Mouse (Mus musculus) megakaryocyte, embryonic 14.5 days (primary cell): ENCODE data around the gene Kcne4. TPM values are rescaled to one million over a fixed set of nuclear protein-coding genes. Genes with fewer than 3 reads are reported as not detected.

Source experiments
- H3K27me3 ChIP-seq: replicated peaks from 2 replicates; pipeline ENCODE3; 2012; ENCODE audit warnings: inconsistent platforms
- H3K36me3 ChIP-seq: replicated peaks from 2 replicates; pipeline ENCODE3; 2012; ENCODE audit warnings: low read length, inconsistent platforms, mixed read lengths
- H3K4me1 ChIP-seq: 2 replicates; pipeline ENCODE4 v1.6.1; 2012; ENCODE audit warnings: inconsistent platforms
- H3K4me3 ChIP-seq: replicated peaks from 2 replicates; pipeline ENCODE3; 2012; ENCODE audit warnings: moderate library complexity, mild to moderate bottlenecking, inconsistent platforms
- H3K9me3 ChIP-seq: 2 replicates; pipeline ENCODE4 v1.6.1; 2012; ENCODE audit warnings: inconsistent platforms
- FLI1 ChIP-seq: IDR thresholded peaks from 2 replicates; pipeline ENCODE4 v1.6.1; 2012; ENCODE audit warnings: low read length, inconsistent platforms, mixed read lengths
- GATA1 ChIP-seq: IDR thresholded peaks from 3 replicates; pipeline ENCODE4 v1.6.1; 2012; ENCODE audit warnings: mixed read lengths, low read length, inconsistent platforms, borderline replicate concordance
- polyA plus RNA-seq: library from polyadenylated mRNA; stranded (reverse); fragments of >175 nt; gene quantifications from 2 replicates; pipeline ENCODE4 v1.2.3, GENCODE M21; 2012; ENCODE audit warnings: low replicate concordance; ENCODE audit not compliant: insufficient read depth

The Kcne4 gene
- polyA plus RNA-seq, 1 experiment = not detected

- H3K27me3 ChIP-seq = no peaks in the 10 kb centered on the region
- H3K4me3 ChIP-seq = no peak overlapping the region
- TF ChIP-seq GATA1 = no peak
- no peak for TF ChIP-seq FLI1
Measured at GRCm38 (mm10) chr1:78819592-78819991, 3.0 kb downstream of the Kcne4 start.

GRCm38 (mm10) chr1:78820176-78820575 lies 3.6 kb downstream of the Kcne4 start:
- TF ChIP-seq FLI1 (no peak), GATA1 (no peak)
- H3K36me3 ChIP-seq = no peaks in the 10 kb centered on the region

More at GRCm38 (mm10) chr1:78819592-78819991, 3.0 kb downstream of the Kcne4 start:
- peaks cover 24% of the 10 kb centered on the region for H3K9me3 ChIP-seq
- H3K36me3 ChIP-seq = no peaks in the 10 kb centered on the region
- H3K4me1 ChIP-seq = no peaks in the 10 kb centered on the region

DNA sequence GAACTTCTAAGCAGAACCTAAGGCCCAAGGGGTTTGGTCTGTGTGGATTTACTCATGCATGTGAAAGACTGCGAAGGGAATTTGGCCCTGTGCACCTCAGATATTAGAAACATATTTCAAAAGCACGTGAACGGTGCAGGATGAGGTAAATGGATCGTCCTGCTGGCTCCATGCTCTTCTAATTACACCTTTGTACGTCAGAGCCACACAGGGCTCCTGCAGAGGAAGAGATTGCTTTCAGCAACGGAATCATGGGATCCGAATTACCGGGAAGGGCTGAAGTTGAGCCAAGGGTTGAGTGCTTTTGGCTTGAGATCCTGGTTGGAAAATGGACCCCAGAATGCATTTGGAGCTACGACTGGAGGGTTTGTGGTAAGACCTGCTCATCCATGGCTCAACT lies 4.6 kb downstream of the Kcne4 start:
- H3K4me3 ChIP-seq = no peak overlapping the region
- H3K27me3 ChIP-seq = no peaks in the 10 kb centered on the region
- H3K9me3 ChIP-seq = peaks cover 24% of the 10 kb centered on the region
- no peaks in the 10 kb centered on the region for H3K36me3 ChIP-seq
- TF ChIP-seq GATA1 (no peak), FLI1 (no peak)
- no peaks in the 10 kb centered on the region for H3K4me1 ChIP-seq

More at GRCm38 (mm10) chr1:78820176-78820575, 3.6 kb downstream of the Kcne4 start:
- H3K4me1 ChIP-seq = no peaks in the 10 kb centered on the region
- H3K4me3 ChIP-seq = no peak overlapping the region
- no peaks in the 10 kb centered on the region for H3K27me3 ChIP-seq
- peaks cover 24% of the 10 kb centered on the region for H3K9me3 ChIP-seq

- H3K36me3 ChIP-seq = no peaks in the 10 kb centered on the region
Measured at GRCm38 (mm10) chr1:78821733-78822430, 5.3 kb downstream of the Kcne4 start.

DNA sequence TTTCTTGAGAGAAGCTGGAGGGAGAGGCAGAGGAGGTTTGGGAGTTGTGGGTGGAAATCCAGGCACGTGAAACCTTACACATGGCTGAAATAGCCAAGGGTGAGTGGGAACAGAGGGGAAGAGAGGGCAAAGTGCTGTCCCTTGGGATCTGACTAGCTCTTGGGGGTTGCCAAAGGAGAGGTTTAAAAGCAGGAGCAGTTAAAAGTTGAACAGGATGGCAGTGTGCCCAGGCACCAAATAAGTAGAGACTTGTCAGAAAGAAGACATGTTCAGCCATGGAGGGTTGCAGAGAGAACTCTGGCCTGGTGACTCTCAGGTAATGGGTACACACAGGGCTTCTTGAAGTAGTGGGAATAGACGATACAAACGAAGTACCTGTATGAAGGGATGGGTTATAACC lies 8.7 kb downstream of the Kcne4 start:
- Histone ChIP-seq H3K4me3 (no peak overlapping the region), H3K9me3 (peaks cover 10% of the 10 kb centered on the region), H3K4me1 (no peaks in the 10 kb centered on the region), H3K36me3 (no peaks in the 10 kb centered on the region), H3K27me3 (no peaks in the 10 kb centered on the region)
- no peak for TF ChIP-seq FLI1
- TF ChIP-seq GATA1 = no peak

More at GRCm38 (mm10) chr1:78821733-78822430, 5.3 kb downstream of the Kcne4 start:
- TF ChIP-seq GATA1 (no peak), FLI1 (no peak)
- peaks cover 24% of the 10 kb centered on the region for H3K9me3 ChIP-seq
- H3K4me3 ChIP-seq = no peak overlapping the region
- no peaks in the 10 kb centered on the region for H3K27me3 ChIP-seq
- H3K4me1 ChIP-seq = no peaks in the 10 kb centered on the region

DNA sequence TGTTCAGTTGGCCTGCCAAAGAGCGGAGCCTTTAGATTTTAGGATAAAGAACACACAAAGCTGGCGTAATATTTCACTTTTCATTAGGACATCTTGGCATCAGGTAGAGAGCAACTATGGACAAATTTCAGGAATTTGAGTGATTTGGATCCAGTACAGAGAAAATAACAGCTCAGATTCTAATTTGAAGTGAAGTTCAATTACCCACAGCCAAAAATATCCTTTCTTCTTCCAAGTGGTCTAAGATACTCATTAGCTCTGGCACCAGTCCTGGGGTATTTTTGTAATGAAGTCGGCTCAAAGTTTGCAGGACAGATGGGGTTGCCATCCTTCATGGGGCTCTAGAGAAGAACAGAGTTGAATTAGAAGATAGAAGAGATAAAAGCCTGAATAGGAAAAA lies 21.9 kb downstream of the Kcne4 start:
- Histone ChIP-seq H3K27me3 (no peaks in the 10 kb centered on the region), H3K4me1 (no peaks in the 10 kb centered on the region), H3K36me3 (no peaks in the 10 kb centered on the region), H3K9me3 (peaks cover 7% of the 10 kb centered on the region; the same call in 1 of the 2 replicates), H3K4me3 (no peak overlapping the region)
- TF ChIP-seq GATA1 (no peak), FLI1 (no peak)

GRCm38 (mm10) chr1:78840769-78841168 lies 24.2 kb downstream of the Kcne4 start:
- Histone ChIP-seq H3K36me3 (no peaks in the 10 kb centered on the region), H3K27me3 (no peaks in the 10 kb centered on the region), H3K4me1 (no peaks in the 10 kb centered on the region), H3K9me3 (peaks cover 7% of the 10 kb centered on the region; the same call in 1 of the 2 replicates), H3K4me3 (no peak overlapping the region)
- no peak for TF ChIP-seq GATA1
- no peak for TF ChIP-seq FLI1

GRCm38 (mm10) chr1:78845661-78846060 lies 29.1 kb downstream of the Kcne4 start:
- H3K27me3 ChIP-seq = no peaks in the 10 kb centered on the region
- no peak for TF ChIP-seq FLI1
- no peak for TF ChIP-seq GATA1
- H3K36me3 ChIP-seq = no peaks in the 10 kb centered on the region
- H3K4me3 ChIP-seq = no peak overlapping the region
- H3K4me1 ChIP-seq = no peaks in the 10 kb centered on the region
- H3K9me3 ChIP-seq = no peaks in the 10 kb centered on the region

DNA sequence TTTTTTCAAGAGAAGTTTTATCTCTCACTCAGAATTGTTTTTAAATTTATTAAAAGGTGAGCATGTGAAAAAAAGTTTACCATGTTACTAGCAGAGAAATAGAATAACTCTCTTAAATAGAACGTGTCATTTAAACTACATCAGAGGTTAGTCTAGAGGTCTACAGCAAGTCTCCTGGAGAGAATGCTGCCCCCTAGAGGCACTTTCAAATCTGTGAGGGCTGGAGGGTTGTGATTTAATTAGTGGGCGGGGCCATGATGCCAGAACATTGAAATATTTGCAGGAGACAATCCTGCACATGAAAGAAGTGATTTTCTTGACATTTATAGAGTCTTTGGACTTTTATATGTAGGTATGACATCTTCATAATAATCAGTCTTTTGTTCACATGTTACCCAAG lies 29.9 kb downstream of the Kcne4 start:
- Histone ChIP-seq H3K27me3 (no peaks in the 10 kb centered on the region), H3K4me1 (no peaks in the 10 kb centered on the region), H3K9me3 (peaks cover under 1% of the 10 kb centered on the region; the same call in 1 of the 2 replicates), H3K4me3 (no peak overlapping the region), H3K36me3 (no peaks in the 10 kb centered on the region)
- TF ChIP-seq FLI1 (no peak), GATA1 (no peak)

- Histone ChIP-seq H3K4me3 (peak overlapping the region; percentile 48), H3K4me1 (no peaks in the 10 kb centered on the region), H3K9me3 (peaks cover 13% of the 10 kb centered on the region; the same call in 1 of the 2 replicates), H3K36me3 (no peaks in the 10 kb centered on the region), H3K27me3 (no peaks in the 10 kb centered on the region)
- TF ChIP-seq GATA1 (no peak), FLI1 (no peak)
Measured at GRCm38 (mm10) chr1:78852408-78853093, 36.0 kb downstream of the Kcne4 start.
